Mouse (Mus musculus) liver, postnatal 0 days (tissue): Measurements from ENCODE around the gene Itga1. TPM values are rescaled to one million over a fixed set of nuclear protein-coding genes. Genes with fewer than 3 reads are reported as not detected.

ENCODE experiments used
- ATAC-seq: fragments of 200-750 bp; cut with Nextera tagmentation; 2 replicates; pipeline ENCODE4 v1.8.0; 2017; ENCODE audit warnings: mild to moderate bottlenecking, moderate library complexity
- DNase-seq: peaks from one replicate; pipeline ENCODE4 v3.0.0-alpha.2; 2016
- H3K27ac ChIP-seq: fragments of 300-500 bp; sonication (generic); 2 replicates; pipeline ENCODE4 v1.5.1; 2014; ENCODE audit warnings: antibody characterized with exemption, moderate library complexity, mild to moderate bottlenecking, low read depth
- H3K27me3 ChIP-seq: fragments of 300-500 bp; sonication (generic); 2 replicates; pipeline ENCODE4 v1.6.1; 2014; ENCODE audit warnings: low read length, control low read depth, mixed read lengths; ENCODE audit not compliant: insufficient read depth
- H3K36me3 ChIP-seq: fragments of 300-500 bp; sonication (generic); replicated peaks from 2 replicates; pipeline ENCODE4 v1.6.1; 2014; ENCODE audit warnings: mild to moderate bottlenecking, control low read depth, low read length, moderate library complexity, mixed read lengths; ENCODE audit not compliant: insufficient read depth
- H3K4me1 ChIP-seq: fragments of 300-500 bp; sonication (generic); 2 replicates; pipeline ENCODE4 v1.6.1; 2014; ENCODE audit warnings: antibody characterized with exemption, mild to moderate bottlenecking, control low read depth; ENCODE audit not compliant: insufficient read depth
- H3K4me2 ChIP-seq: fragments of 300-500 bp; sonication (generic); 2 replicates; pipeline ENCODE4 v1.6.1; 2014; ENCODE audit warnings: low read depth, mild to moderate bottlenecking, low read length, moderate library complexity, mixed read lengths
- H3K4me3 ChIP-seq: fragments of 300-500 bp; sonication (generic); 2 replicates; pipeline ENCODE4 v1.5.1; 2014; ENCODE audit warnings: low read depth, low read length
- H3K9ac ChIP-seq: fragments of 300-500 bp; sonication (generic); replicated peaks from 2 replicates; pipeline ENCODE4 v1.6.1; 2014; ENCODE audit warnings: mild to moderate bottlenecking, moderate library complexity
- H3K9me3 ChIP-seq: fragments of 300-500 bp; sonication (generic); 2 replicates; pipeline ENCODE4 v1.6.1; 2016; ENCODE audit warnings: mild to moderate bottlenecking, control low read depth, low read length, mixed read lengths
- CTCF ChIP-seq: sonication (generic); IDR thresholded peaks from 2 replicates; pipeline ENCODE4 v1.5.1; 2016; ENCODE audit warnings: antibody characterized with exemption, low read depth
- EP300 ChIP-seq: IDR thresholded peaks from 2 replicates; pipeline ENCODE4 v1.6.1; 2016; ENCODE audit warnings: antibody characterized with exemption, low read depth, mild to moderate bottlenecking
- WGBS: fragments of 180-500 bp; shearing (Covaris S2); extraction: QIAGEN DNeasy Blood & Tissue Kit; methylation state at CpG from one replicate; pipeline ENCODE4 v1.1.7; 2014; ENCODE audit not compliant: insufficient replicate concordance; 5-methylcytosine and 5-hydroxymethylcytosine counted together
- polyA plus RNA-seq: library from polyadenylated mRNA; unstranded; fragments of >200 nt; fragmentation: Nextera tagmentation; extraction: Ambion mirVana; gene quantifications from 2 replicates; pipeline ENCODE4 v1.2.1, GENCODE M21; 2015

Gene Itga1
- polyA plus RNA-seq, 1 experiment from 2014 or later: 5.9 TPM

DNA sequence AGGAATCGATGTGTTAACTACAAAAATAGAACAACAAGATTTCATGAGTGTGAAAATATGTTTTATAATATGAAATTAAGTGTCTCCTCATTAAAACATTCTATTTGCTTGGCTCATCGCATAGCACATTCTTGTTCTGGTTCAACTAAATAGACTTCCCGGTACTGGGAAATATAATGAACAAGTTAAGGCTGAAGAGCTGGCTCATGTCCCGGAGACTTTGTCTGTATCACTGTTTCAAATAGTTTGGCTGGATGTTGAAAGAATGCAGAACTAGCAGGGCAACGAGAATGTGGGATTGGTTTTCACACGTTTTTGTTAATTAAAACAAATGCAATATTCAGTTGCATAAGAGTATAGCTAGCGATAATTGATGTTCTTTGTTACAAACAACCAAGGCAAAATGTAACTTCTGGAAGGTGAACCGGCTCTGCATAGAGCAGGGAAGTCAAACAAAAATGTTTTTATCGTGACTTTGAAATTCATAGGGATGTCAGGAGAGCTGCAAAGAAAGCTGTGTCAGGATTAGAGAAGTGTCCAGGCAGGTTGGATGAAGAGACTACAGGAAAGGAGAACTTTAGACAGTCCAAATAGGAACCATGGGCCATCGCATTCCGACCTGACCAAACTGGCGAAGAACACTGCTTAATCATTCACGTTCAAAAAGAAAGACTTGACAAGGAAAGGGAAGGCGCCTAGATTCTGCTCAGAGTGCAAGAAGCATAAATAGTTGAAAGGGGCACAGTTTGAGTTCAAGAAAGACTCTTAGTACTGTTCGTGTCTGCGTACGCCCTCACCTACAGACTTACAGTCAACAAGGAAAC lies 70.4 kb downstream of the Itga1 start:
- H3K36me3 ChIP-seq: 0 out of 2 replicates have a peak, but pooled peaks cover 4% of the 10 kb centered on the region
- ATAC-seq: no peak
- H3K27ac ChIP-seq: no peak overlapping the region
- no peak overlapping the region for H3K4me2 ChIP-seq
- no peak for DNase-seq
- H3K9me3 ChIP-seq: no peaks in the 10 kb centered on the region
- H3K4me3 ChIP-seq: no peak overlapping the region
- TF ChIP-seq EP300: no peak
- no peaks in the 10 kb centered on the region for H3K27me3 ChIP-seq
- no peak overlapping the region for H3K9ac ChIP-seq
- H3K4me1 ChIP-seq: peaks cover 2% of the 10 kb centered on the region; the same call in 1 of the 2 replicates
- 75% methylated on average over 17 of the region's 17 CpGs for WGBS

DNA sequence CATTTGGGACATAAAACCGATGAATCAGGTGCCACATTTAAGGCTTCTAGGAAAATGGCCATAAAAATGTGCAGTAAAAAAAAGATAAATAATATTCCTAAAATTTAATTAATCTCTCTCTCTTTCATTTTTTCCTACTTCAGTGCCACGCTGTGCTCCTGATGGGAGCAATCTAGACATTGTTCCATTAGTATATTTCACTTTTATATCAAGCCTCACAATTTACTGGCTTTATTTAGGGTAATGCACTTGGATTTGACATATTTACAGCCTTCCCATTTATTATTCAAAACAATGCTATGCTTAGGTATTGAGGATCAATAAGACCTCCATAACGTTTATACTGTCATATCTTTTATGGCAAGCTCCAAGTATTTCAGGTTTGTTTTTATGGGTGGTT lies 76.4 kb downstream of the Itga1 start:
- H3K27me3 ChIP-seq: no peaks in the 10 kb centered on the region
- 0 out of 2 replicates have a peak, but pooled peaks cover 4% of the 10 kb centered on the region for H3K36me3 ChIP-seq
- H3K9ac ChIP-seq: no peak overlapping the region
- no peaks in the 10 kb centered on the region for H3K9me3 ChIP-seq
- ATAC-seq: no peak
- H3K4me2 ChIP-seq: no peak overlapping the region
- H3K27ac ChIP-seq: no peak overlapping the region
- WGBS: 77% methylated on average over 3 of the region's 3 CpGs
- no peak for DNase-seq
- H3K4me1 ChIP-seq: no peaks in the 10 kb centered on the region; the same call in 1 of the 2 replicates
- no peak overlapping the region for H3K4me3 ChIP-seq
- no peak for TF ChIP-seq EP300
- TF ChIP-seq CTCF: no peak

DNA sequence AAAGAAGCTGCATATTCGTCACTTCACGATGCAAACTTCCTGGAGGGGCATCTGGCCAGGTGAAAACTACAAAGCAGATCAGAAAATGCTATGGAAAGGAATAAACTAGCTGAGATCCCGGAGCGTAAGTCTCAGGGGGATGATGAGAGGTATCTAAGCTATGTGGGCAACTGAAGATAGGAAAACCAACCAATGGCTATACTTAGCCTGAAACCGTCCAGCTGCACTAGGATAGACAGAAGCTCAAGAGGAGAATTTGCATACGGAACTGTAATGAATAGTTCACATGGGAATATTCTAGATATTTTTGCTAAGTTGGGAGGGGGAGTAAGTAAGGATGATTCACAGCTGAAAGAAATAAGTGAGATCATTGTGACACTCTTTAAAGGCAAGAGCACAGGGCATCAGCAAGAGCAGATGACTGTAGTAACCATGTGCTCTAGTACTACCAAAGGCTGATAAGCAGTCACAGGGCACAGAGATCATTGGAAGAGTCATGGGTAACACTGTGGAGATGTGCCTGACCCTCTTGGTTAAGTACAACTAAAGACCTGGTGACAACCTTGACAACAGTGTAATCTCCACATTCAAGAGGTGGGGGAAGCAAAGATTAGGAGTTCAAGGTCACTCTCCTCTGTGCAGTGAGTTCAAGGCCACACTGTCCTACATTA lies 79.5 kb downstream of the Itga1 start:
- TF ChIP-seq EP300 (no peak), CTCF (no peak)
- WGBS: 75% methylated on average over 6 of the region's 6 CpGs
- H3K36me3 ChIP-seq: no peaks in the 10 kb centered on the region
- H3K9me3 ChIP-seq: no peaks in the 10 kb centered on the region
- ATAC-seq: no peak
- no peak overlapping the region for H3K9ac ChIP-seq
- H3K4me1 ChIP-seq: no peaks in the 10 kb centered on the region; the same call in 1 of the 2 replicates
- DNase-seq: no peak
- no peak overlapping the region for H3K27ac ChIP-seq
- H3K27me3 ChIP-seq: no peaks in the 10 kb centered on the region
- H3K4me2 ChIP-seq: no peak overlapping the region
- H3K4me3 ChIP-seq: no peak overlapping the region

DNA sequence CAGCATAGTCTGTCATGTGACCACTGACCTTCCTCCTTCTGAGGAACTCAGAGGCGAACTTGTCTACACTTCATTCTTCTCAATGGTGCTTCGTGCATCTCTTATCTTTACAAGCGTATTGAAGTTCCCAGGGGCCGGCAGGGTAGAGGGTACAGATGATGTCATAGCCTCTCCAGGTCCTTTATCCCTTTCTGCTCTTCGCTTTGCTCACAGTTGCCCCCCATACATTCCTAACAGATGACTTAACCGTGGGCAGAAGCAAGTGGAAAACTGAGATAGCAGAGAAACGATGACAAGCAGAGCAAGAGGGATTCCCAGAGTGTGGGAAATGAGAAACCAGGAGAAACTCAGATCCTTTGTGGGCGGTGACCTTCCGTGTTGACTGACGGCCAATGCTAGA lies 80.4 kb downstream of the Itga1 start:
- no peak for ATAC-seq
- Histone ChIP-seq H3K27me3 (no peaks in the 10 kb centered on the region), H3K4me1 (no peaks in the 10 kb centered on the region; the same call in 1 of the 2 replicates), H3K4me2 (no peak overlapping the region), H3K27ac (no peak overlapping the region), H3K4me3 (no peak overlapping the region), H3K36me3 (no peaks in the 10 kb centered on the region), H3K9ac (no peak overlapping the region), H3K9me3 (no peaks in the 10 kb centered on the region)
- 40% methylated on average over 10 of the region's 10 CpGs for WGBS
- no peak for DNase-seq
- TF ChIP-seq CTCF (no peak), EP300 (no peak)

DNA sequence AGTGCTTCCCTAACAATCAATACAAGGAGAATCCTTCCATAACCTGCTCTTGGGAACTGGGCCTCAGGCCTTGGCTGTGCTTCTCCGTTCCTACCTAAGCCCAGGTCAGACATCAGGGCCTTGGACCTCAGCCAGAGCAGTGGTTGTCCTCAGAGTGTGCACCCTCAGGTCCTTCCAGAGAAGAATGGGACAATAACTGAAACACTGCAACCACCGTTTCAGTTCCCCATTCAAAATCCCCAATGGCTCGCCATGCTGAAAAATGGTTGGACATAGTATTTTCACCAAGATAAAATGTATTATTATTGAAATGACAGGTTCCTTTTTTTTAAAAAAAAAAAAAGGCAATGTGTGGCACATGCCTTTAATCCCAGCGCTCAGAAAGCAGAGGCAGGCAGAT lies 81.0 kb downstream of the Itga1 start:
- DNase-seq (no peak), ATAC-seq (no peak)
- TF ChIP-seq CTCF: no peak
- Histone ChIP-seq H3K36me3 (no peaks in the 10 kb centered on the region), H3K4me2 (no peak overlapping the region), H3K9ac (no peak overlapping the region), H3K4me1 (no peaks in the 10 kb centered on the region; the same call in 1 of the 2 replicates), H3K9me3 (no peaks in the 10 kb centered on the region), H3K4me3 (no peak overlapping the region), H3K27me3 (no peaks in the 10 kb centered on the region), H3K27ac (no peak overlapping the region)
- WGBS: 69% methylated on average over 4 of the region's 4 CpGs

DNA sequence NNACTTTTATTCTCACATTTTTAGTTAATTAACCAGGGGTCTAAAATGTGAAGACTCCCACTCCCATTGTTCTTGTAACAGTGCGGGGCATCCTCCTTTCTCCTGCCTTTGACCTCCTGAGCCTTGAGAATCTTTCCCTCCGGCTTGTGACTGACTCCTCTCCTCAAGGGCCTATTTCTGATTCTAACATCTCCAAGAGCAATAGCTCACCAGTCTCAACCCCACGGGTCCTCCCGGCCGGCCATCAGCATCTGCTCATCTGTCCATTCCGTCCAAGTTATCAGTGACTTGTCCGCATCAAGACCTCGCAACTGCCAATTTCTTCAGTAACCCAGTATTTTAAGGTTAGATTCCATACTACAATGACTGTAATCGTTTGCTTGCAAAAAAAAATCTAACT lies 84.2 kb downstream of the Itga1 start:
- WGBS: 86% methylated on average over 9 of the region's 9 CpGs
- Histone ChIP-seq H3K4me3 (no peak overlapping the region), H3K4me2 (no peak overlapping the region), H3K27ac (no peak overlapping the region), H3K4me1 (no peaks in the 10 kb centered on the region), H3K27me3 (no peaks in the 10 kb centered on the region), H3K36me3 (no peaks in the 10 kb centered on the region), H3K9ac (no peak overlapping the region), H3K9me3 (no peaks in the 10 kb centered on the region)
- ATAC-seq (no peak), DNase-seq (no peak)
- TF ChIP-seq EP300 (no peak), CTCF (no peak)
